Mouse (Mus musculus) embryo, embryonic 11 days (tissue): ENCODE results near the gene Ldlrad3.

Experiments
- DNase-seq: peaks from one replicate; pipeline ENCODE4 v3.0.0-alpha.2; 2015

The Ldlrad3 gene

GRCm38 (mm10) chr2:101997013-101997412 is 189.2 kb downstream of the Ldlrad3 start:
- no peak for DNase-seq

- no peak for DNase-seq
Measured at GRCm38 (mm10) chr2:101992574-101993310, 193.4 kb downstream of the Ldlrad3 start.

GRCm38 (mm10) chr2:101991726-101992125 is 194.5 kb downstream of the Ldlrad3 start:
- no peak for DNase-seq

DNA sequence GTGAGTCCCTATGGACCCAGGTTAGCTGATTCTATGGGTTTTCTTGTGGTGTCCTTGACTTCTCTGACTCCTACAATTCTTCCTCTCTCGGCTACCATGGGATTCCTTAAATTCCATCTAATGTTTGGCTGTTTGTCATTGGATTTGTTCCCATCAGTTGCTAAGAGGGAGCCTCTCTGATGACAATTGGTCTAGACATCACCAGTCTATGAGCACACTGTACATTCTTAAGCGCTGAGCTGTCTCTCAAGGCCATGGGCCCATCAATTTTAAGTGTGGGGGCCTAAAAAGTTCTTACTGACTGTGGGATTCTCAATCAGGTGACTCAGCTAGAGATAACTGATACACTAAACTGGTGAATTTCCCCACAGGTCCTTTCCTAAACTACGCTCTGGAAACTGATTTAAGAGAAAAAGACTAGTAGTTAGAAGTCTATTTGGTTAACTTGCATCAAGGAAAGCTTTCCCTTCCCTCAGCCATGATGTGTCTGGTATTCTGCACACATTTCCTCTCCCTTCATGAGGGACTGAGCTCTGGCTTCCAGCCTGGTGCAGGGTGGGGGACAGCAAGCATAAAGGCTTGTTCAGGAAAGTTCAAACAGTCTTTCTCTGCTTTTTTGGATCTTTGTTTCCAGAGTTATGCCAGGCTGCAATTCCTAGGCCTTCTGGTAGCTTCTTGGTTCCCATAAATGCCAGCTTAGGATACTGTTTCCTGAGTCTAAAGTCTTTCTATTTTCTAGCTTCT is 199.7 kb downstream of the Ldlrad3 start:
- DNase-seq = no peak

- DNase-seq = no peak
Measured at GRCm38 (mm10) chr2:101983853-101984543, 202.2 kb downstream of the Ldlrad3 start.

GRCm38 (mm10) chr2:101983082-101983852 is 202.9 kb downstream of the Ldlrad3 start:
- peak; percentile 70 for DNase-seq

DNA sequence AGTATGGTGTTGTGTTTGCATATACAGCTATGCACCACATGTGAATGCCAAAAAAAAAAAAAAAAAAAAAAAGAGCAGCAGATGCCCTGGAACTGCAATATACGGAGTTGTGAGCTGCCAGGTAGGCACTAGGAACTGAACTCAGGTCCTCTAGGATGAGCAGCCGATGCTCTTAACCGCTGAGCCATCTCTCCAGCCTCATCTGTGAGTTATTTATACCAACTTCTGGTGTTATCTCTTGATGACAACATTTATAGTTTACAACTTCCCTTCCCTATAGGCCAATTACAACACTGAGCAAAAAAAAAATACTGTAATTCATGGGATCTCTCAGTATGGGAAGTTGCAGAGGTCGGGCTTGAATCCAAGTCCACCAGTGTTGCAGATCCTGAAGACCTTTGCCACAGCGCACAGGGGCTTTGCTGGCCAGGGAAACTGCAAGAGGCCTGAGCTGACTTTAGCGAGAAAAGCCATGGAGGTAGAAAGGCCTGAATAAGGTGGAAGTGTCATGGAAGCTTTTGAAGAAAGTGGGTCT is 204.2 kb downstream of the Ldlrad3 start:
- DNase-seq = no peak

- DNase-seq = no peak
Measured at GRCm38 (mm10) chr2:101981211-101981610, 205.0 kb downstream of the Ldlrad3 start.

GRCm38 (mm10) chr2:101980456-101980947 is 205.7 kb downstream of the Ldlrad3 start:
- no peak for DNase-seq

- DNase-seq = peak; percentile 80
Measured at GRCm38 (mm10) chr2:101978534-101979525, 207.4 kb downstream of the Ldlrad3 start.

GRCm38 (mm10) chr2:101976399-101977064 is 209.7 kb downstream of the Ldlrad3 start:
- no peak for DNase-seq

DNA sequence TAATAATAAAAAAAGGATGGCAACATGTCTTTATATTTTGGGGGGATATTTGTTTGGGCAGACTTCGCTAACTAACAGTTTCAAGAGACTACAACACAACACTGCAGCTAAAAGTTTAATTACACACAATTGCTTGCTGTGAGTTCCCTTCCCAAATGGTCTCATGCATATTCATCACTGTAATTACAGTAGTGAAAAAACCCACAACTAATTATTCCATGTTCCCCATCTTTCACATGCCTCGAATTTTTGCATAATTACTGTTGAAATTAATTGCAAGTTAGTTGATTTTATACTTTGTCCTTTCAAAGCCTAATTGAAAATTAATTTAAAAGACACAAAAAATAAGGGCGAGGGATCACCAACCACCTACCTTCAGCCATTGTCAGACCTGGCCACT is 212.4 kb downstream of the Ldlrad3 start:
- no peak for DNase-seq

DNA sequence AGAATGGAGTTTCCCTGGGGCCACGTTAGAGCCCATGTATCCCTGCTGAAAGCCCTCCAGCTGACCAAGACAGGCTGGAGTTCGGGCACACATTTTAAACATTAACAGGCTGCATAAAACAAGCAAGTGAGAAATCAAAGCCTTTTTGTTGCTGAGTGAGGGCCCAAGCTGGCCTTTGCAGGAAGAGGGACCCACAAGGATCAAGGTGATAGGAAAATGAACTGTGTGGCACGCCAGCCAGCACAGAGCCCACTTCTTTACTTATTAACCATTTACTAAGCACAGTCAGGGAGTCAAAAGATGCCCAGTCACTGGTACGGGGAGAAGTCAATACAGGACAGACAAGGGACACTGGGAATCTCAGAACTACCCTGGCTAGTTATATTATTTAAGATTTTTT is 218.6 kb downstream of the Ldlrad3 start:
- no peak for DNase-seq

GRCm38 (mm10) chr2:101967152-101967551 is 219.0 kb downstream of the Ldlrad3 start:
- DNase-seq = no peak

- no peak for DNase-seq
Measured at GRCm38 (mm10) chr2:101966017-101966416, 220.2 kb downstream of the Ldlrad3 start.

DNA sequence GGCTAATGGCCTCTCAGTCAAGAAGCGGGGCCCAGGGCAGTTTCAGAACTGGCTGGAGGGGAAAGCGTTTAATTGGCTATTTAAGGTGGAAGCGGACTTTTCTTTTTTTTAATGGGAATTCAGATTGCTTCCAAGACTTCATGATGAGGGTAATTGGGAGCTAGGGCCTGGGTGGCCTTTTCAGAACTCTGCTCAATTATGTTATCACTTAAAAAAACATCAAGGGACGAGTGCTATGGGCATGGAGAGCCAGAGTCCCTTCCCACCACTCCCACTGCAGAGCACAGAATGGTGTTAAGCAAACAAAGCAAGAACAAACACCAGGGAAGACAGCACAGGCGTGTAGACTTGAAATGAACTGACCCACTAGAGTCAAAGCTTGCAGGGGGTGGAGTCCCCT is 220.7 kb downstream of the Ldlrad3 start:
- DNase-seq = no peak

DNA sequence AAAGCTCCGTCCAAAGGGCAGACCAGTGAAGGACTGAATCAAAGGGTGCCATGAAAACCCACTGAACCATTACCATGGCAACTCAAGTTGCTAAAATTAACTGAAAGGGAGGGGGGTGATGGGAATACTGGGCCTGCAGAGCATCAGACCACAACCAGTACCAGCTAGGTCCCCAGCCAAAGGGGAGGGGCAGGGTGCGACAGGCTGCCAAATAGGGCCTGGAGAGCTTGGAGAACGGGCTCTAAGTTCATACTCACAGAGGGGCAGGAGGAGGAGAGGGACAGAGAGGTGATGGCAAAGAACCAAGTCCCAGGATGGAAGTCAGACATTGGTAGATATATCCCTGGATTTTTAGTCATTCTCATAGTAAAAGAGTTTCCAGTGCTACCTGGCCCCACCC is 222.8 kb downstream of the Ldlrad3 start:
- no peak for DNase-seq

- DNase-seq = no peak
Measured at GRCm38 (mm10) chr2:101962349-101962748, 223.8 kb downstream of the Ldlrad3 start.

GRCm38 (mm10) chr2:101961391-101961790 is 224.8 kb downstream of the Ldlrad3 start:
- DNase-seq = no peak

- no peak for DNase-seq
Measured at GRCm38 (mm10) chr2:101960658-101961057, 225.5 kb downstream of the Ldlrad3 start.

GRCm38 (mm10) chr2:101956125-101956524 is 230.1 kb downstream of the Ldlrad3 start:
- DNase-seq = no peak
